Mouse (Mus musculus) T-helper 1 cell (primary cell): ENCODE data around the gene Kazn.

Experiments
- in situ Hi-C: fragments of 300-600 bp; cut with MboI, MseI; formaldehyde crosslinking; loops from one replicate; pipeline ENCODE4 v1.15.1; 2025; ENCODE audit warnings: high pct_unique_total_duplicates

The Kazn gene

GRCm38 (mm10) chr4:142059841-142060193 is 179.4 kb downstream of the Kazn start:
- in situ Hi-C loops = no loop called here

- in situ Hi-C loops = no loop called here
Observed at GRCm38 (mm10) chr4:142059113-142059840, 179.9 kb downstream of the Kazn start.

GRCm38 (mm10) chr4:142057529-142058216 is 181.5 kb downstream of the Kazn start:
- in situ Hi-C loops = no loop called here

- in situ Hi-C loops = no loop called here
Observed at GRCm38 (mm10) chr4:142055600-142055999, 183.6 kb downstream of the Kazn start.

- in situ Hi-C loops = no loop called here
Observed at GRCm38 (mm10) chr4:142054580-142054979, 184.6 kb downstream of the Kazn start.

- in situ Hi-C loops = no loop called here
Observed at GRCm38 (mm10) chr4:142053661-142054448, 185.3 kb downstream of the Kazn start.

GRCm38 (mm10) chr4:142053261-142053660 is 185.9 kb downstream of the Kazn start:
- in situ Hi-C loops = no loop called here

GRCm38 (mm10) chr4:142052391-142053132 is 186.6 kb downstream of the Kazn start:
- in situ Hi-C loops = no loop called here
